Mouse (Mus musculus) heart, postnatal 10 days (tissue): ENCODE results near the gene C1qtnf12. TPM values are rescaled to one million over a fixed set of nuclear protein-coding genes. Genes with fewer than 3 reads are reported as not detected.

Source experiments
- DNase-seq, 2 experiments: peaks; one replicate each; pipeline ENCODE4 v3.0.0; 2021
- intact Hi-C: fragments of 180-260 bp; cut with DNase I; formaldehyde crosslinking; loops from one replicate; pipeline ENCODE4 v1.15.1; 2025
- total RNA-seq, 2 experiments: library from RNA; stranded (reverse); gene quantifications; 2 replicates each; pipeline ENCODE4 v1.2.3; 2021

C1qtnf12 gene
- total RNA-seq, 2 experiments from 2014 or later, result 17.8 to 24.8 TPM

DNA sequence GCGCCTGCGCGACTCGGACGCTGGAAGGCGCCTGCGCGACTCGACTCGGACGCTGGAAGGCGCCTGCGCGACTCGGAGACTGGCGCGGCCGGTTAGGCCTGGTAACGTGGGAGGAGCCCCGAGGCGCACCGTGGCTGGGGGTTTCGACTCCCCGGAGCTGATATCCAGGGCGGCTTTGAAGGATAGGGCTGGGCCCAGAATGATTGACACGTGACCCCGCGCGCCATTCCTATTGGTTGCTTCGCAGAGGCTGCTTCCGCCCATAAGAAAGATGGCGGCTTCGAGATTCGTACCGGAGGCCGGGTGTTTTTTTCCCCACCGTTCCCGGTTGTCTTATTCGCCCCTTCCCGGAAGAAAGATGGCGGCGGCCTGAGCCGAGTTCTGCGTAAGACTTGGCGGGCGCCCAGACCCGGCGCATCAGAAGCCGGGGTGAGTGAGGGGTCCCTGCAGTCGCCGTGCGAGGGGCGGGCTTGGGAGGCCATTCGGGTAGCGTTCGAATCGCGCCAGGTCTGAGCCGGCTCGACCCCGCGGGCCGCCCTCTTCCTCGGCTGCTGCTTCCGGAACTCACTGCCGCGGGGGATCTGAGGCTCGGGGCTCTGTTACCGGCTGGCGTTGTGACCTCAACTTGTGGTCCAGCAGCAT is 30.9 kb downstream of the C1qtnf12 start:
- DNase-seq, result peak; percentile 98 to 99
- intact Hi-C loops, result no loop called here

DNA sequence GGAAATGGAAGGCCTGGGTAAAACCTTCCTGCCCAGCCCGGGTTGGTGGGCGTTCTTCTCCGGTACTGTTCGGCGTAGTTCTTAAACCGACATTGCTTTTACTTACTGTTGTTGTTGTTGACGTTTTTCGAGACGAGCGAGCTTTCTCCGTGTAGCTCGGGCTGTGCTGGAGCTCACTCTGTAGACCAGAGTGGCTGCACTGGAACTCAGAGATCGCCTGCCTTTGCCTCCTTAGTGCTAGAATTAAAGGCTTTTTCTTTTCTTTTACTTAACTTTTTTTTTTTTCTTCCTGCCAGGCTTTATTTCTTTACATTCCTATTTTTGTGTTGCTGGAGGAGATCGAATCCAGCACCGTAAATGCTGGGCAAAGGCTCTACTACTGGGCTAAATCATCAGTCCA is 31.5 kb downstream of the C1qtnf12 start:
- intact Hi-C loops, result no loop called here
- DNase-seq, result no peak

DNA sequence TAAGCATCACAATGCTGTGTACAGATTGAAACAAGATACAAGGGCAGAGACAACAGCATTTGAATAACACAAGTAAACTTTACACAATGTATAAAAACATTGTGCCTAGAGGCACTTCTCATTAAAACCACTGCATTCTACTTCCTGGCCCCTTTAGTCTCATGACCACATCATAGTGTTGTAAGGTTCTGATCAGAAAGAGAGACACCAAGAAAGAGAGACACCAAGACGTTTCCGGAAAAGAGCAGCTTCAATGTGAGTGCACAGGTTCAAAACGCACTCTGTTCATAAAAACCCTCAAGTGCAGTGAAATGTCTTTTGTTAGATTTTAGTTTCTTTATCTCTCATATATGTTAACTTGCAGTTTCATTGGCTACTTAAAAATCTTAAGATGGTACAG is 42.0 kb downstream of the C1qtnf12 start:
- no peak for DNase-seq
- intact Hi-C loops, result no loop called here

DNA sequence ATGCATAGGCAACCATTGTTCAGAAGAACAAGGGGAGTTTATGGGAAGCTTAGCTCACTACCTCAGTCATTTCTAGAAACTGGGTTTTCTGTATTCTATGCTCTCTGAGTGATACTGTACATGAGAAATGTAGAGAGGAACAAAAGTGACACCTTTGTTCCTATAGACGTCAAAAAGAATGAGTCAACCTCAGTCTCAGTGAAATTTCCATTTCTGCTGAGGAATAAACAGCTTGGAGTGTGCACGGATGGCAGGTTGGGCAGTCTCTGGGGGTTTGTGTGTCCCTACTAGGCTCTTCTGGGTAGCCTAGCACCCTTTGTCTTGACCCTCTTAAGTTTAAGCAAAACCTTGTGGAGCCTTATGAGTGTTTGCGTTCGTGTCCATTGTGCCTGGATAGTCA is 46.3 kb downstream of the C1qtnf12 start:
- DNase-seq, result no peak
- intact Hi-C loops, result no loop called here

DNA sequence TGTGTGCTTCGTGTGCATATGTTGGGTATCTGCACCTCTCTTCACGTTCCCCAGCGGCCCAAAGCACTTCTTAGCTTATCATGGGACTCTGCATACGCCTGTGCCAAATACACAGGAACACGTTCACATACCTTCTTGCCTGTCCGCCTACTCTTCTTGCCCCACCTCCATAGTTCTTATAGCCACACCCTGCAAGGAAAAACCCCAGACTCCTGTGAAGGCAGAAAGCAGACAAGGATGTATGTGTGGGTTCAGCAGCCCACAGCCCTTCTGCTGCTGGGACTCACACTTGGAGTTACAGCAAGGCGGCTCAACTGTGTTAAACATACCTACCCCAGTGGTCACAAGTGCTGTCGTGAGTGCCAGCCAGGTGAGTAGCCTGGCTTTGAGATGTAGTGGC is 51.5 kb downstream of the C1qtnf12 start, which contains the start of gene Tnfrsf4:
Tnfrsf4 (plus strand) TSS at position 207 of the 400 bp plus-strand sequence.
- DNase-seq, result no peak
- intact Hi-C loops, result no loop called here

DNA sequence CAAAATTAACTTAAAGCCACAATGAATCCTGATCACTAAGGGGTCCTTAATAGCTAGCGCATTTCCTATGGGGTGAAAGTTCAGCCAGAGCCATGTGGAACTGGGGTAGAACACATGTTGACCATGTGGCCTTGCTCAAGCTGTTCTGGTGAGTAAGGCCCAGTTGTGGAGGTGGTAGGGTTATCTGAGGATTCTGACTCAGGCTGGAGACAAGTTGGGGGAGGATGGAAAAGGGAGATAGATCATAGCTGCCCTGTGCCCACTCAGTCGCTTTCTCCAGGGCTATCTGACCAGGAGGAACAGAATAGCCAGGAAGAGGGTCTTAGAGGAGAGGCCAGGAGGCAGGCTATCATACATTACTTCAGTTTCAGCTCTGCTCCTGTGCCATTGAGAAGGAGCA is 52.3 kb downstream of the C1qtnf12 start:
- DNase-seq, result no peak
- intact Hi-C loops, result no loop called here

Other genes starting within 250 kb of the C1qtnf12 start
- gene Tmem240, start 227.5 kb upstream of the C1qtnf12 start, total RNA-seq, result under 1 TPM; 0.47 to 0.69 TPM
- gene Atad3a, start 201.2 kb upstream of the C1qtnf12 start, total RNA-seq, result 10 to 100 TPM; 67.1 to 73.1 TPM
- 10 to 100 TPM; 14.0 to 15.8 TPM for gene Vwa1, start 187.6 kb upstream of the C1qtnf12 start, total RNA-seq
- gene Tmem88b, start 176.4 kb upstream of the C1qtnf12 start, total RNA-seq, result 1 to 10 TPM; 2.0 to 2.3 TPM
- gene Ankrd65, start 171.9 kb upstream of the C1qtnf12 start, total RNA-seq, result not detected
- gene Mrpl20, start 159.4 kb upstream of the C1qtnf12 start, total RNA-seq, result 10 to 100 TPM; 77.2 to 83.5 TPM
- gene Ccnl2, start 149.8 kb upstream of the C1qtnf12 start, total RNA-seq, result 10 to 100 TPM; 49.9 to 50.6 TPM
- gene Aurkaip1, start 131.0 kb upstream of the C1qtnf12 start, total RNA-seq, result 10 to 100 TPM; 84.8 to 91.3 TPM
- 10 to 100 TPM; 66.0 to 66.1 TPM for gene Mxra8, start 122.6 kb upstream of the C1qtnf12 start, total RNA-seq
- gene Dvl1, start 114.9 kb upstream of the C1qtnf12 start, total RNA-seq, result 10 to 100 TPM; 35.3 to 36.0 TPM
- under 1 TPM; 0.20 to 0.34 TPM for gene Tas1r3, start 99.0 kb upstream of the C1qtnf12 start, total RNA-seq
- gene Cptp, start 92.9 kb upstream of the C1qtnf12 start, total RNA-seq, result 10 to 100 TPM in 1 of 2 experiments, 1 to 10 TPM in 1; 7.9 to 10.6 TPM
- gene Ints11, start 92.8 kb upstream of the C1qtnf12 start, total RNA-seq, result 10 to 100 TPM; 16.6 to 20.9 TPM
- 10 to 100 TPM; 18.1 to 19.1 TPM for gene Pusl1, start 70.5 kb upstream of the C1qtnf12 start, total RNA-seq
- 10 to 100 TPM; 20.3 to 21.7 TPM for gene Acap3, start 70.5 kb upstream of the C1qtnf12 start, total RNA-seq
- gene Ube2j2, start 18.5 kb upstream of the C1qtnf12 start, total RNA-seq, result 10 to 100 TPM; 62.4 to 66.9 TPM
- gene B3galt6, start 30.3 kb downstream of the C1qtnf12 start, total RNA-seq, result 1 to 10 TPM; 3.4 to 3.7 TPM
- gene Sdf4, start 30.6 kb downstream of the C1qtnf12 start, total RNA-seq, result 100 to 1,000 TPM; 105 to 108 TPM
- gene Tnfrsf4, start 51.5 kb downstream of the C1qtnf12 start, total RNA-seq, result under 1 TPM; 0.62 to 0.93 TPM
- gene Tnfrsf18, start 63.8 kb downstream of the C1qtnf12 start, total RNA-seq, result under 1 TPM in 1 of 2 experiments, not detected in 1; 0.29 TPM
- gene Ttll10, start 97.1 kb downstream of the C1qtnf12 start, total RNA-seq, result not detected
- gene 9430015G10Rik, start 147.7 kb downstream of the C1qtnf12 start, total RNA-seq, result 1 to 10 TPM; 5.6 to 6.1 TPM
- gene Rnf223, start 168.2 kb downstream of the C1qtnf12 start, total RNA-seq, result not detected
- 100 to 1,000 TPM in 1 of 2 experiments, 10 to 100 TPM in 1; 92.1 to 104 TPM for gene Agrn, start 235.2 kb downstream of the C1qtnf12 start, total RNA-seq
- 1 to 10 TPM; 1.3 TPM for gene Isg15, start 238.5 kb downstream of the C1qtnf12 start, total RNA-seq
- gene AW011738, start 241.0 kb downstream of the C1qtnf12 start, total RNA-seq, result 1 to 10 TPM; 6.1 to 8.2 TPM